Mouse (Mus musculus): Measurements from ENCODE around the gene Hoxc8. TPM values are rescaled to one million over a fixed set of nuclear protein-coding genes. Genes with fewer than 3 reads are reported as not detected.

Hoxc8 gene
- polyA plus RNA-seq, 1 experiment from 2014 or later = 0.20 TPM

DNA sequence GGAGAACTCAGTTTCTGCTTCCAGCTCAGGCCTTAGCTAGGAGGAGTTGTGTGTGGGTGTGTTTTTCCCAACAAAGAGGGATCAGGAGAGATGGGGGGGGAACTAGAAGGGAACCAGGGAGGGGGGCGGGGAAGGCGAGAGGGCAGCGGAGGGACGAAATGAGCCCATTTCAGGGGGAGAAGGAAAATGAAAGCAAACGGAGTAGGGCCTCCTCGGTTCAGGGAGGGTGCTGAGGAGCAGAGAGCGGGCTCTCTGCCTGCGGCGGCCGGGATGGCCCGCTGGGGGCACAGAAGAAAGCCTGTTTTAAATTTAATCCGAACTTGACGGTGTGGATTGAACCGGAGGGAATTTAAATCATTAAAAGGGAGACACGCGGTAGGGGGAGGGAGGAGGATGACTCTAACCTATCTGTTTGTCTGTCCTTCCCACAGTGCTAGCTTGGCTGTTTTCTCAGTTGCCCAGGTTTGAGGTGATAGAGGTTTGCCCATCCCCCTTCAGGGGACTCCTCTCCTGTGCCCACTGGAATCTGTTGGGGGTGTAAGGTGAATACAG is 12.9 kb upstream of the Hoxc8 start:
- no peak overlapping the region for H3K27ac ChIP-seq
- no peaks in the 10 kb centered on the region for H3K36me3 ChIP-seq
- peaks cover 100% of the 10 kb centered on the region for H3K27me3 ChIP-seq
- H3K4me3 ChIP-seq (replicated peaks) = peak overlapping the region; percentile 23
- ATAC-seq (ENCODE audit: low read depth) (no peak), DNase-seq (no peak)
- no peaks in the 10 kb centered on the region for H3K9me3 ChIP-seq (replicated peaks)
- H3K9ac ChIP-seq = no peak overlapping the region
- 5% methylated on average over 16 of the region's 16 CpGs for WGBS (ENCODE audit: insufficient replicate concordance)
- peak overlapping the region; percentile 32; the same call in 1 of the 2 replicates for H3K4me2 ChIP-seq
- 0 out of 2 replicates have a peak, but pooled peaks cover 6% of the 10 kb centered on the region for H3K4me1 ChIP-seq (replicated peaks)

GRCm38 (mm10) chr15:102978615-102979515 is 11.5 kb upstream of the Hoxc8 start:
- Histone ChIP-seq H3K27me3 (peaks cover 100% of the 10 kb centered on the region), H3K4me3 (replicated peaks) (no peak overlapping the region), H3K36me3 (no peaks in the 10 kb centered on the region), H3K4me2 (no peak overlapping the region), H3K9ac (no peak overlapping the region), H3K27ac (no peak overlapping the region), H3K9me3 (replicated peaks) (no peaks in the 10 kb centered on the region), H3K4me1 (replicated peaks) (0 out of 2 replicates have a peak, but pooled peaks cover 6% of the 10 kb centered on the region)
- ATAC-seq (ENCODE audit: low read depth) (no peak), DNase-seq (no peak)
- WGBS (ENCODE audit: insufficient replicate concordance) = 4% methylated on average over 13 of the region's 13 CpGs

GRCm38 (mm10) chr15:102979936-102980335 is 10.5 kb upstream of the Hoxc8 start:
- H3K4me3 ChIP-seq (replicated peaks) = no peak overlapping the region
- no peaks in the 10 kb centered on the region for H3K36me3 ChIP-seq
- no peak overlapping the region for H3K4me2 ChIP-seq
- ATAC-seq (ENCODE audit: low read depth) = no peak
- peaks cover 100% of the 10 kb centered on the region for H3K27me3 ChIP-seq
- H3K9me3 ChIP-seq (replicated peaks) = no peaks in the 10 kb centered on the region
- no peak overlapping the region for H3K9ac ChIP-seq
- no peak for DNase-seq
- H3K27ac ChIP-seq = no peak overlapping the region
- WGBS (ENCODE audit: insufficient replicate concordance) = 0% methylated on average over 1 of the region's 1 CpGs
- H3K4me1 ChIP-seq (replicated peaks) = 0 out of 2 replicates have a peak, but pooled peaks cover 6% of the 10 kb centered on the region

GRCm38 (mm10) chr15:102980352-102980751 is 10.1 kb upstream of the Hoxc8 start:
- Histone ChIP-seq H3K27ac (no peak overlapping the region), H3K4me2 (no peak overlapping the region), H3K4me1 (replicated peaks) (0 out of 2 replicates have a peak, but pooled peaks cover 6% of the 10 kb centered on the region), H3K4me3 (replicated peaks) (no peak overlapping the region), H3K36me3 (no peaks in the 10 kb centered on the region), H3K27me3 (peaks cover 100% of the 10 kb centered on the region), H3K9me3 (replicated peaks) (no peaks in the 10 kb centered on the region), H3K9ac (no peak overlapping the region)
- ATAC-seq (ENCODE audit: low read depth) = no peak
- DNase-seq = no peak
- WGBS (ENCODE audit: insufficient replicate concordance) = 6% methylated on average over 11 of the region's 11 CpGs

- no peak for ATAC-seq (ENCODE audit: low read depth)
Measured at GRCm38 (mm10) chr15:102980912-102981311, 9.5 kb upstream of the Hoxc8 start.

DNA sequence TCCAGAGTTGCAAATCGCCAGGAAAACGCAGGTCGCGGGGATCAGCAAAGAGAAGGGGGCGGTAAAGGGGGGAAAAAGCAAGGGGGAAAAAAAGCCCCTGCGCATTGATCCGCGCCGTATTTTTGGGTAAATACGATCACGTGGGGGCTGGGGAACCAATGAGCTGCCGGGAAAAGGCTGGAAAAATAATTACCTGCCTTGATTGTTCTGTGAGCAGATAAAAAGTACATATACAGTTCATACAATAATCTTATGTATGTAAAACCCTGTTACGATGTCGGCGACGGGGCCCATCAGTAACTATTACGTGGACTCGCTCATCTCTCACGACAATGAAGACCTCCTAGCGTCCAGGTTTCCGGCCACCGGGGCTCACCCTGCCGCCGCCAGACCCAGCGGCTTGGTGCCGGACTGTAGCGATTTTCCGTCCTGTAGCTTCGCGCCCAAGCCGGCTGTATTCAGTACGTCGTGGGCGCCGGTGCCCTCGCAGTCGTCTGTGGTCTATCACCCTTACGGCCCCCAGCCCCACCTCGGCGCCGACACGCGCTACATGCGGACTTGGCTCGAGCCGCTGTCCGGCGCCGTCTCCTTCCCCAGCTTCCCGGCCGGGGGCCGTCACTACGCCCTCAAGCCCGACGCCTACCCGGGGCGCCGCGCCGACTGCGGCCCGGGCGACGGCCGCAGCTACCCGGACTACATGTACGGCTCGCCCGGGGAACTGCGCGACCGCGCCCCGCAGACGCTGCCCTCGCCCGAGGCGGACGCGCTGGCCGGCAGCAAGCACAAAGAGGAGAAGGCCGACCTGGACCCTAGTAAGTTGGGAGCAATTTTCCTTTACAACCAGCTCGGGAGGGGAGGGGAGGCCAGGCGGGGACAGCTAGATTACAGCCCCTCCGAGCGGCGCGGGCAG is 8.8 kb upstream of the Hoxc8 start:
- WGBS (ENCODE audit: insufficient replicate concordance) = 1% methylated on average over 88 of the region's 88 CpGs
- Histone ChIP-seq H3K9ac (no peak overlapping the region), H3K4me2 (peak overlapping the region; percentile 46), H3K4me3 (replicated peaks) (peak overlapping the region; percentile 12), H3K9me3 (replicated peaks) (no peaks in the 10 kb centered on the region), H3K36me3 (no peaks in the 10 kb centered on the region), H3K27me3 (peaks cover 100% of the 10 kb centered on the region), H3K4me1 (replicated peaks) (0 out of 2 replicates have a peak, but pooled peaks cover 6% of the 10 kb centered on the region), H3K27ac (no peak overlapping the region)
- DNase-seq (no peak), ATAC-seq (ENCODE audit: low read depth) (no peak)

More at GRCm38 (mm10) chr15:102980912-102981311, 9.5 kb upstream of the Hoxc8 start:
- H3K4me3 ChIP-seq (replicated peaks) = no peak overlapping the region
- no peak overlapping the region for H3K9ac ChIP-seq
- WGBS (ENCODE audit: insufficient replicate concordance) = 2% methylated on average over 14 of the region's 14 CpGs
- H3K4me1 ChIP-seq (replicated peaks) = 0 out of 2 replicates have a peak, but pooled peaks cover 6% of the 10 kb centered on the region
- H3K36me3 ChIP-seq = no peaks in the 10 kb centered on the region
- peaks cover 100% of the 10 kb centered on the region for H3K27me3 ChIP-seq
- no peak overlapping the region for H3K27ac ChIP-seq
- H3K4me2 ChIP-seq = peak overlapping the region; percentile 46; the same call in 1 of the 2 replicates
- no peak for DNase-seq
- no peaks in the 10 kb centered on the region for H3K9me3 ChIP-seq (replicated peaks)

GRCm38 (mm10) chr15:102983716-102984115 is 6.7 kb upstream of the Hoxc8 start:
- Histone ChIP-seq H3K9ac (no peak overlapping the region), H3K4me3 (replicated peaks) (no peak overlapping the region), H3K27me3 (peaks cover 100% of the 10 kb centered on the region), H3K27ac (no peak overlapping the region), H3K4me2 (no peak overlapping the region), H3K36me3 (no peaks in the 10 kb centered on the region), H3K9me3 (replicated peaks) (no peaks in the 10 kb centered on the region), H3K4me1 (replicated peaks) (0 out of 2 replicates have a peak, but pooled peaks cover 6% of the 10 kb centered on the region)
- 2% methylated on average over 12 of the region's 12 CpGs for WGBS (ENCODE audit: insufficient replicate concordance)
- no peak for DNase-seq
- ATAC-seq (ENCODE audit: low read depth) = no peak

DNA sequence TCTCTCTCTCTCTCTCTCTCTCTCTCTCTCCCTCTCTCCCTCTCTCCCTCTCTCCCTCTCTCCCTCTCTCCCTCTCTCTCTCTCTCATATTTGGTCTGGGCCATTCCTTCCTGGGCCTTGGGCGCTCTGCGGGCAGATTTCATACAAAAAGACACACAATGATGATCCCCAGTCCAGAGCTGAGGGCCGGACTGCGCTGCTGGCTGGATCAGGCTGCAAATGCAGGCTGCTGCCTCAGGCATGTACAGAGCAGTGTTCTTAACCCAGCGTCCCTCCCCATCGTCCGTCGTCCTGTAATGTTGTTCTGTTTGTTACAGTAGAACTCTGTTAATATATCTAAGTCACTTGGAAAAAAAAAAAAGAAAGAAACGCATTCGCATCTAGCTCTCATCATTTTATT is 5.9 kb upstream of the Hoxc8 start:
- H3K9ac ChIP-seq = no peak overlapping the region
- no peaks in the 10 kb centered on the region for H3K9me3 ChIP-seq (replicated peaks)
- peaks cover 100% of the 10 kb centered on the region for H3K27me3 ChIP-seq
- ATAC-seq (ENCODE audit: low read depth) = no peak
- H3K4me2 ChIP-seq = no peak overlapping the region
- H3K4me3 ChIP-seq (replicated peaks) = no peak overlapping the region
- H3K4me1 ChIP-seq (replicated peaks) = 0 out of 2 replicates have a peak, but pooled peaks cover 6% of the 10 kb centered on the region
- DNase-seq = no peak
- no peak overlapping the region for H3K27ac ChIP-seq
- 7% methylated on average over 10 of the region's 10 CpGs for WGBS (ENCODE audit: insufficient replicate concordance)
- no peaks in the 10 kb centered on the region for H3K36me3 ChIP-seq

DNA sequence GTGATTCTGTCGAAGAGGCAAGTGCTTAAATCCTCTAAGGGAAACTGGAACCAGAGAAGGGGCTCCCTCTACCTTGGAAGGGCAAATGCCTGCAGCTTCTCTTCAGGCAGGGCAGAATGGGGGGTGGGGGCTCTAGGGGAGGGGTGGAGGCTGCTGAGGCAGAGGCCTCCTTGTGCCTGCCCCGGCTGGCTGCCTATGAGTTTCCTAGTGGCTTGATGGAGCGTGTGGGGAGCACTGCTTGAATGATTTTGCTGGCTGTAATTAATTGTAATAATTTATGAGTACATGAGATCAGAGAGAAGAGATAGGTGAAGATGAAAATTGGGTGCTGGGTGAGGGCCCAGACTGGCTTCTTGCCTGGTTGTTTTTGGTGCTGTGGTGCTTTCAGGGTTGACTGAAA is 5.5 kb upstream of the Hoxc8 start:
- Histone ChIP-seq H3K4me3 (replicated peaks) (no peak overlapping the region), H3K36me3 (no peaks in the 10 kb centered on the region), H3K27ac (no peak overlapping the region), H3K9me3 (replicated peaks) (no peaks in the 10 kb centered on the region), H3K4me1 (replicated peaks) (0 out of 2 replicates have a peak, but pooled peaks cover 6% of the 10 kb centered on the region), H3K27me3 (peaks cover 100% of the 10 kb centered on the region), H3K9ac (no peak overlapping the region), H3K4me2 (no peak overlapping the region)
- no peak for ATAC-seq (ENCODE audit: low read depth)
- no peak for DNase-seq
- 8% methylated on average over 3 of the region's 3 CpGs for whole genome bisulfite sequencing (ENCODE audit: insufficient replicate concordance)

DNA sequence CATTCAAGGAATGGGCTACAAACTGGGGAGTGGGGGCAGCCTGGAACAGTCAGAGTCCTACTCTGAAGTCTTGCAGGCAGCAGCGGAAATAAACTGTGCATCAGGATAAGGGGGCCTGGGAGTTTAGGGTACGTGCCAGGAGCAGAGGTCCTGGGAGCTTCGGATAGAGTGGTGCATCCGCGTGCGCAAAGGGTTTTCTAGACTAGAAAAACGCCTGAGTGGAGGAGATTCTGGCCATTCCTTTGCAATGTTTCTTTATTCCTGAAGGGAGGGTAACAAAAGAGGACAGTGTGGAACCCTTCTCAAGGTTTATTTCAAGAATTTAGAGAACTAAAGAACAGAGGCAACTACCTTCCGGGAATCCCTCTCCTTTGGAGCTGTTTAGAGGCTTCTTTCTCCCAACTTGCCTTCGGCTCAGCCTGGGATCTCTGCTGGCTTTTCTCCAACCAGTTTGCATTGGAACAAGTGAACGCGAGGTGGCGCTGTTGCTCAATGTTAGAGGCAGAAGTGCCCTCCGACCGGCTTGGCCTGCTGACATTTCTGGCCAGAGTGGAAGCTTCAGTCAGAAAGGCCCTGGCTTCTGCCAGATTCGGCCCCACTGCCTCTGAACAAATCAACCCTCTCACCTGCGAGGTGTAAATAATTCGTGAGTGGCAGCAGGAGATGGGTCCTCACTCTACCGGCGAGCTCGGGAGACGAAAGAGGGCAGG is 3.1 kb upstream of the Hoxc8 start:
- no peaks in the 10 kb centered on the region for H3K36me3 ChIP-seq
- no peak overlapping the region for H3K9ac ChIP-seq
- H3K9me3 ChIP-seq (replicated peaks) = no peaks in the 10 kb centered on the region
- no peaks in the 10 kb centered on the region for H3K4me1 ChIP-seq (replicated peaks)
- DNase-seq = peak; percentile 55
- no peak for ATAC-seq (ENCODE audit: low read depth)
- H3K27me3 ChIP-seq = peaks cover 99% of the 10 kb centered on the region
- H3K4me2 ChIP-seq = no peak overlapping the region
- WGBS (ENCODE audit: insufficient replicate concordance) = 4% methylated on average over 21 of the region's 21 CpGs
- H3K27ac ChIP-seq = no peak overlapping the region
- no peak overlapping the region for H3K4me3 ChIP-seq (replicated peaks)
